Mouse (Mus musculus) gastrocnemius, adult 2 months (tissue): ENCODE measurements around the gene Thbs2. TPM values are rescaled to one million over a fixed set of nuclear protein-coding genes. Genes with fewer than 3 reads are reported as not detected.

ENCODE experiments used
- DNase-seq: peaks from one replicate; pipeline ENCODE4 v3.0.0; 2022
- H3K27ac ChIP-seq: fragments of 200-600 bp; 2 replicates; pipeline ENCODE4 v1.8.1; 2022; ENCODE audit warnings: mild to moderate bottlenecking
- H3K4me3 ChIP-seq: fragments of 200-600 bp; 2 replicates; pipeline ENCODE4 v1.8.1; 2022; ENCODE audit warnings: mild to moderate bottlenecking, moderate library complexity
- CTCF ChIP-seq: fragments of 200-600 bp; IDR thresholded peaks from 2 replicates; pipeline ENCODE4 v1.8.1; 2022; ENCODE audit warnings: antibody characterized with exemption, mild to moderate bottlenecking, moderate library complexity
- intact Hi-C: fragments of 180-260 bp; cut with DNase I; formaldehyde crosslinking; loops from one replicate; pipeline ENCODE4 v1.15.1; 2025
- total RNA-seq, 2 experiments: library from RNA; stranded (reverse); gene quantifications; 2 replicates each; pipeline ENCODE4 v1.2.3; 2021

The Thbs2 gene
- total RNA-seq, 2 experiments from 2014 or later, result 5.9 to 15.6 TPM

- intact Hi-C loops, result loop anchor here (10.0 kb wide), 1 partner anchor 213 kb away; no protein-coding TSS in a partner anchor
- DNase-seq, result peak; percentile 59
- Histone ChIP-seq H3K4me3 (peak overlapping the region; percentile 65), H3K27ac (peak overlapping the region; percentile 76)
- TF ChIP-seq CTCF, result no peak
These were observed 2.1 kb downstream of the Thbs2 start for GRCm38 (mm10) chr17:14691901-14692300.

GRCm38 (mm10) chr17:14691197-14691596 lies 2.8 kb downstream of the Thbs2 start:
- DNase-seq, result no peak
- Histone ChIP-seq H3K27ac (peak overlapping the region; percentile 76), H3K4me3 (peak overlapping the region; percentile 65)
- intact Hi-C loops, result loop anchor here (10.0 kb wide), 1 partner anchor 214 kb away; no protein-coding TSS in a partner anchor
- TF ChIP-seq CTCF, result no peak

GRCm38 (mm10) chr17:14682836-14683235 lies 11.2 kb downstream of the Thbs2 start:
- peak; percentile 67 for DNase-seq
- TF ChIP-seq CTCF, result no peak
- Histone ChIP-seq H3K4me3 (no peak overlapping the region), H3K27ac (0 out of 2 replicates have a peak overlapping the region, but pooled peaks have one; percentile 12)
- intact Hi-C loops, result no loop called here

- DNase-seq, result peak; percentile 83
- Histone ChIP-seq H3K27ac (peak overlapping the region; percentile 46; the same call in 1 of the 2 replicates), H3K4me3 (no peak overlapping the region)
- intact Hi-C loops, result no loop called here
- TF ChIP-seq CTCF, result no peak
These were observed 13.0 kb downstream of the Thbs2 start for GRCm38 (mm10) chr17:14681047-14681446.

- intact Hi-C loops, result no loop called here
- TF ChIP-seq CTCF, result no peak
These were observed 16.8 kb downstream of the Thbs2 start for GRCm38 (mm10) chr17:14677198-14677597.

GRCm38 (mm10) chr17:14675517-14675916 lies 18.5 kb downstream of the Thbs2 start:
- no peak for TF ChIP-seq CTCF
- no peak overlapping the region for H3K27ac ChIP-seq
- intact Hi-C loops, result no loop called here
- DNase-seq, result no peak
- H3K4me3 ChIP-seq, result no peak overlapping the region

More at GRCm38 (mm10) chr17:14677198-14677597, 16.8 kb downstream of the Thbs2 start:
- DNase-seq, result no peak
- Histone ChIP-seq H3K27ac (no peak overlapping the region), H3K4me3 (no peak overlapping the region)

- intact Hi-C loops, result no loop called here
- peak; percentile 85 for DNase-seq
- H3K27ac ChIP-seq, result peak overlapping the region; percentile 46; the same call in 1 of the 2 replicates
- TF ChIP-seq CTCF, result no peak
- H3K4me3 ChIP-seq, result no peak overlapping the region
These were observed 21.6 kb downstream of the Thbs2 start for GRCm38 (mm10) chr17:14672402-14672801.

- intact Hi-C loops, result no loop called here
- Histone ChIP-seq H3K4me3 (no peak overlapping the region), H3K27ac (no peak overlapping the region)
- DNase-seq, result no peak
- no peak for TF ChIP-seq CTCF
These were observed 26.8 kb downstream of the Thbs2 start for GRCm38 (mm10) chr17:14667225-14667624.

- no peak for DNase-seq
- H3K27ac ChIP-seq, result no peak overlapping the region
- intact Hi-C loops, result no loop called here
- TF ChIP-seq CTCF, result no peak
- no peak overlapping the region for H3K4me3 ChIP-seq
These were observed 27.6 kb downstream of the Thbs2 start for GRCm38 (mm10) chr17:14666451-14666850.

GRCm38 (mm10) chr17:14663366-14663765 lies 30.7 kb downstream of the Thbs2 start:
- H3K27ac ChIP-seq, result no peak overlapping the region
- DNase-seq, result no peak
- no peak for TF ChIP-seq CTCF
- H3K4me3 ChIP-seq, result no peak overlapping the region
- intact Hi-C loops, result no loop called here

GRCm38 (mm10) chr17:14662409-14662808 lies 31.6 kb downstream of the Thbs2 start:
- intact Hi-C loops, result no loop called here
- TF ChIP-seq CTCF, result no peak
- H3K27ac ChIP-seq, result no peak overlapping the region
- DNase-seq, result no peak
- no peak overlapping the region for H3K4me3 ChIP-seq

GRCm38 (mm10) chr17:14659746-14660145 lies 34.3 kb downstream of the Thbs2 start:
- no peak overlapping the region for H3K4me3 ChIP-seq
- peak overlapping the region; percentile 21 for H3K27ac ChIP-seq
- no peak for TF ChIP-seq CTCF
- peak; percentile 30 for DNase-seq
- intact Hi-C loops, result no loop called here

GRCm38 (mm10) chr17:14658123-14658522 lies 35.9 kb downstream of the Thbs2 start:
- no peak for DNase-seq
- Histone ChIP-seq H3K27ac (no peak overlapping the region), H3K4me3 (no peak overlapping the region)
- TF ChIP-seq CTCF, result no peak
- intact Hi-C loops, result no loop called here

GRCm38 (mm10) chr17:14657123-14657522 lies 36.9 kb downstream of the Thbs2 start:
- Histone ChIP-seq H3K27ac (no peak overlapping the region), H3K4me3 (no peak overlapping the region)
- intact Hi-C loops, result no loop called here
- TF ChIP-seq CTCF, result no peak
- no peak for DNase-seq
